Mouse (Mus musculus): ENCODE measurements around the gene Tfdp1. TPM values are rescaled to one million over a fixed set of nuclear protein-coding genes. Genes with fewer than 3 reads are reported as not detected.
"Not testable (repeated sequence)": the region's sequence is repeated elsewhere in the genome, so short reads cannot be mapped to it uniquely, and the experiment has no call there.

Tfdp1 gene
- polyA plus RNA-seq, 1 experiment from 2014 or later = 103 TPM

DNA sequence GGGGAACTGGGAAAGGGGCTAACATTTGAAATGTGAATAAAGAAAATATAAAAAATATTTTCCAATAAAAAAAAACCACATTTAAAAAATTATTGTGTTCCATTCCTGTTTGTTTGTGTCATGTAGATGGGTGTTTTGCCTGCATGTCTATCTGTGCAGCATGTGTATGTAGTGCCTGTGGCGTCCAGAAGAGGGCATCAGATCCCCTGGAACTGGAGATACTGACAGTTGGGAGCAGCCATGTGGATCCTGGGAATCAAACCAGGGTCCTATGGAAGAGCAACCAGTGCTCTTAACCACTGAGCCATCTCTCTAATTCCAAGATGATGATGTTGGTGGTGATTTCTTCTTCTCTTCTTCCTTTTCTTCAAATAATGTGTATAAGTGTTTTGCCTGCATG is 3.9 kb upstream of the Tfdp1 start:
- no peak overlapping the region for H3K27ac ChIP-seq
- no peaks in the 10 kb centered on the region for H3K36me3 ChIP-seq
- H3K4me3 ChIP-seq = no peak overlapping the region
- peaks cover 9% of the 10 kb centered on the region for H3K4me1 ChIP-seq (replicated peaks)
- no peaks in the 10 kb centered on the region for H3K27me3 ChIP-seq
- 47% methylated on average over 1 of the region's 1 CpGs for WGBS
- no peaks in the 10 kb centered on the region for H3K9me3 ChIP-seq
- H3K4me2 ChIP-seq = no peak overlapping the region
- H3K9ac ChIP-seq = no peak overlapping the region
- no peak for ATAC-seq (ENCODE audit: low FRiP score)

DNA sequence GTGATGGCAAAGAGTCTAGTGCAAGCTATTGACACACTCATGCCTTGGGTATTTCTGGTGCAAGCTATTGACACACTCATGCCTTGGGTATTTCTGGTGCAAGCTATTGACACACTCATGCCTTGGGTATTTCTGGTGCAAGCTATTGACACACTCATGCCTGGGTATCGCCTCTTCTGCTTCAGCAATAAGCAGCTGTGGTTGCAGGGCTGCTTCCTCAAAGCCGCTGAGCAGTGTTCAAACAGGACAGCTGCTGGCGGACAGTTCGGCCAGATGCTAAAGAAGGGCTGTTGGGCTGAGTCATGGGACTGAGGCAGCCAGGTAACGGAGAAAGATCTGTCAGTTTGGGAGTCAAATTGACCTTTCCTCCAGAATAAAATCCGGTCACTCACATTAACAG is 1.3 kb upstream of the Tfdp1 start:
- H3K27me3 ChIP-seq; H3K4me3 ChIP-seq; ATAC-seq (ENCODE audit: low FRiP score); H3K9me3 ChIP-seq; H3K27ac ChIP-seq; H3K9ac ChIP-seq; H3K4me2 ChIP-seq: not testable (repeated sequence)
- 92% methylated on average over 6 of the region's 6 CpGs for WGBS
- H3K36me3 ChIP-seq = peaks cover 15% of the 10 kb centered on the region
- H3K4me1 ChIP-seq (replicated peaks) = peaks cover 29% of the 10 kb centered on the region

DNA sequence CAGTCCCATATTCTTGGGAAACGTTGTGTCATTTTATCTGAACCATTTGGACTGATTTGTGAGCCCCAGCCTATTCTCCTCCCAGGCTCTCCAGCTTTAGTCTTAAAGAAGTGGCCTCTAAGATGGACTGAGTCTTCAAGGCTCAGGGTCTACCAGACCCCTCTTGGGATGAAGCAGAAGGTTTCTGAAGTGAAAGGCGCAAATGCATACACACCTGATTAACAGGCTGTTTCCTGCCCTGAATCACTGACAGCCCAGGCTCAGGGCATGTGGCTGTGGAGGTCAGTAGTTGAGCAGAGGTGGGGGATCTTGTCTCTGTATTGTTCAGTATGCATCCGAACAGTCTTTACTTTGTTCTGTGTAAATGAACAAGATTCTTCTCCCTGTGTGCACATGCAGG is 873 bp upstream of the Tfdp1 start:
- Histone ChIP-seq H3K4me2 (peak overlapping the region; percentile 91), H3K27ac (peak overlapping the region; percentile 71), H3K27me3 (no peaks in the 10 kb centered on the region), H3K4me1 (replicated peaks) (peaks cover 29% of the 10 kb centered on the region), H3K4me3 (peak overlapping the region; percentile 92), H3K9me3 (no peaks in the 10 kb centered on the region), H3K36me3 (peaks cover 19% of the 10 kb centered on the region), H3K9ac (peak overlapping the region; percentile 94; the same call in 1 of the 2 replicates)
- WGBS = 82% methylated on average over 3 of the region's 3 CpGs
- peak; percentile 12; the same call in 1 of the 2 replicates for ATAC-seq (ENCODE audit: low FRiP score)

DNA sequence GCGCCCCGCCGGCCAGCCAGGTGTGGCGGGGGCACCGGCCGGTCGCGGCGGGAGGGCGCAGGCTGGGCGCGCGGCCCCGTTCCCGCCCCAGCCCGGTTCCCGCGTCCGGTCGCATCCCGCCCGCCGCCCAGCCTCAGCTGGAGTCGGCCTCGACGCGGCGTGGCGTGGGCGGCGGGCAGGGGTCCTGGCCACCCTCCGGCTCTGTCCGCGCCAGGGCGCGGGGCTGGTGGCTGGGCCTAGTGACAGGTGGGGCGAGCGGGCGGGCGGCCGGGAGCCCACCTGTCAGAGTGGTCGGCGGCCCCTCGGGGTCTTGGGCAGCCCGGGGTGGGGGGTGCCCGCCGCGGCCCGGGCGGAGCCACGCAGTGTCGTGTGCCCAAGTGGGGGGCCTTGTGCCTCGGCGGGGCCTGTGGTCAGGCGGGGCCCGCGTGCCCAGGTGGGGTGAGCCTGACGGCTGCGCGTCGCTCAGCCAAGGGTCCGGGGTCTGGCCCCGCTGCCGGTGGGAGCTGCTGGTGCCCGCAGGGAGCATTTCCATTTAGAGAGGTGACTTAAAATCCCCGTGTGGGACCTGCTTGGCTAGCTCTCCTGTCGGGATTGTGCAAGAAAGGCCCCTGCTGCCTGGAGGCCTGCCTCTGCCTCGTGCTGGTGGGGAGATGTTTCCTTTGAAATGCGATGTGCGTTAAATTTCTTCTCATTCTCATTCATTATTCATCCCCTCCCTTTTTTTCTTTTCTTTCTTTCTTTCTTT is 522 bp downstream of the Tfdp1 start:
- no peaks in the 10 kb centered on the region for H3K9me3 ChIP-seq
- H3K9ac ChIP-seq = peak overlapping the region; percentile 94
- H3K4me3 ChIP-seq = peak overlapping the region; percentile 92
- peaks cover 33% of the 10 kb centered on the region for H3K36me3 ChIP-seq
- H3K4me1 ChIP-seq (replicated peaks) = peaks cover 29% of the 10 kb centered on the region
- ATAC-seq (ENCODE audit: low FRiP score) = peak; percentile 72
- under 1% methylated on average over 70 of the region's 70 CpGs for WGBS
- peak overlapping the region; percentile 91 for H3K4me2 ChIP-seq
- peak overlapping the region; percentile 83 for H3K27ac ChIP-seq
- H3K27me3 ChIP-seq = no peaks in the 10 kb centered on the region

DNA sequence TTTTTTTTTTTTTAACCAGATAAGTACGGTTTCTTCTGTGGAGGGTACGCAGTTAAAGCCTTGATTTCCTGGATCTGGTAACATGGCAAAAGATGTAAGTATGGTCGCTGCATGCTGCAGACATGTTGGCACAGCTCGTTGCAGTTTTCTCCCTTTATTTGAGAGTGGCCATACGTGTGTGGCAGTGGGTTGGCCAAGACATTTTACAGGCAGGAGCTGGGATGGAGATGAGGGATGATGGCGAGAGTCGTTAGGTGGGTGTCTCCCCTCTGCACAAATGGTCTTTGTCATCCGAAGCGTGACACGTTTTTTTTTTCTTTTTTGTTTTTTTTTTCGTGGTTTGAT is 1.1 kb downstream of the Tfdp1 start:
- H3K4me2 ChIP-seq = peak overlapping the region; percentile 91

GRCm38 (mm10) chr8:13340650-13341049 is 2.1 kb downstream of the Tfdp1 start:
- H3K36me3 ChIP-seq = peaks cover 49% of the 10 kb centered on the region
- WGBS = 89% methylated on average over 8 of the region's 8 CpGs
- H3K27me3 ChIP-seq = no peaks in the 10 kb centered on the region
- peak overlapping the region; percentile 94; the same call in 1 of the 2 replicates for H3K9ac ChIP-seq
- peaks cover 29% of the 10 kb centered on the region for H3K4me1 ChIP-seq (replicated peaks)
- H3K4me3 ChIP-seq = no peak overlapping the region
- H3K9me3 ChIP-seq = no peaks in the 10 kb centered on the region
- peak overlapping the region; percentile 91 for H3K4me2 ChIP-seq
- no peak for ATAC-seq (ENCODE audit: low FRiP score)
- no peak overlapping the region for H3K27ac ChIP-seq

More for the DNA sequence above, 1.1 kb downstream of the Tfdp1 start:
- Histone ChIP-seq H3K27me3 (no peaks in the 10 kb centered on the region), H3K4me1 (replicated peaks) (peaks cover 29% of the 10 kb centered on the region), H3K4me3 (peak overlapping the region; percentile 92), H3K27ac (0 out of 2 replicates have a peak overlapping the region, but pooled peaks have one; percentile 44), H3K9ac (peak overlapping the region; percentile 94), H3K36me3 (peaks cover 38% of the 10 kb centered on the region), H3K9me3 (no peaks in the 10 kb centered on the region)
- no peak for ATAC-seq (ENCODE audit: low FRiP score)
- WGBS = 6% methylated on average over 11 of the region's 11 CpGs

DNA sequence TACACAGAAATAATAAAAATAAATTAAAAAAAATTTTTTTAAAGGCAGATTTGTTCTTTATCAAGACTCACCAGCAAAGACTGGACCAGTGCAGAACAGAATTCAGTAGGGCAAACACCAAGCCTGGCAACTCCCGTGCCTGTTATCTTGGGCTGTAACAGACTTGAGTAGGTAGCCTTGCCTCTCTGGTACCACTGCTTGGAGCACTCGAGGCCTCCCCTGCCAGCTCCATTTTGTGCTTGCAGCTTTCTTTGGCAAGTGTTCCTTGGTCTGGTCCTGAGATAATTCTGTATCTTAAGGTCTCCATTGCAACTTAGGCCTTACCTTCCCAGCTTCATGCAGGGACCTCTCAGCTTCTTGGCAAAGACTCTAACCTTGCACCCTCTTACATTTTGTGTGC is 3.8 kb downstream of the Tfdp1 start:
- Histone ChIP-seq H3K36me3 (peaks cover 65% of the 10 kb centered on the region), H3K4me2 (no peak overlapping the region), H3K4me1 (replicated peaks) (peaks cover 29% of the 10 kb centered on the region), H3K9me3 (no peaks in the 10 kb centered on the region), H3K9ac (no peak overlapping the region), H3K27ac (no peak overlapping the region), H3K4me3 (no peak overlapping the region), H3K27me3 (no peaks in the 10 kb centered on the region)
- no peak for ATAC-seq (ENCODE audit: low FRiP score)
- 88% methylated on average over 2 of the region's 2 CpGs for WGBS

- no peak for ATAC-seq (ENCODE audit: low FRiP score)
Measured at GRCm38 (mm10) chr8:13343134-13343533, 4.6 kb downstream of the Tfdp1 start.

DNA sequence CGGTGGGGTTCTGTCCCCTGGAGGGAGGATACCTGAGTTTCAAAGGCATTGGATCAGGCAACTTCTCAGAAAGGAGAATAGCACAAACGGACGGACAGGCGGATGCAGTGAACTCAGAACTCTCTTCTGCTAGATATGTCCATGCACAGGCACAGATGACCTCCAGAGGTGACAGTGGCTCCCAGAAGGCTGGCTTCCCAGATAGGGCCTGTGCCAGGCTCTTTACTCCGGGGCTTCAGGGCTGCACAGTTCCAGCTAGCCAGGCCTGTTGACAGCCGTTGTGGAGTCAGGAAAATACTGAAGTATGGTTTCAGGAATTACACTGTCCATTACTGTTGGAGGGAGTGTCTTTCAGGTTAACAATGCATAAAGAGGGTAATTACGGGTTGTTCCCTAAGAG is 11.5 kb downstream of the Tfdp1 start:
- Histone ChIP-seq H3K9me3 (no peaks in the 10 kb centered on the region), H3K27me3 (no peaks in the 10 kb centered on the region), H3K4me2 (no peak overlapping the region), H3K4me3 (no peak overlapping the region), H3K4me1 (replicated peaks) (no peaks in the 10 kb centered on the region), H3K27ac (no peak overlapping the region), H3K9ac (no peak overlapping the region), H3K36me3 (peaks cover 94% of the 10 kb centered on the region)
- ATAC-seq (ENCODE audit: low FRiP score) = no peak
- WGBS = 94% methylated on average over 7 of the region's 7 CpGs

More at GRCm38 (mm10) chr8:13343134-13343533, 4.6 kb downstream of the Tfdp1 start:
- Histone ChIP-seq H3K27me3 (no peaks in the 10 kb centered on the region), H3K27ac (no peak overlapping the region), H3K9ac (no peak overlapping the region), H3K4me3 (no peak overlapping the region), H3K4me2 (no peak overlapping the region), H3K36me3 (peaks cover 73% of the 10 kb centered on the region), H3K9me3 (no peaks in the 10 kb centered on the region), H3K4me1 (replicated peaks) (peaks cover 26% of the 10 kb centered on the region)
- WGBS = 97% methylated on average over 4 of the region's 4 CpGs

DNA sequence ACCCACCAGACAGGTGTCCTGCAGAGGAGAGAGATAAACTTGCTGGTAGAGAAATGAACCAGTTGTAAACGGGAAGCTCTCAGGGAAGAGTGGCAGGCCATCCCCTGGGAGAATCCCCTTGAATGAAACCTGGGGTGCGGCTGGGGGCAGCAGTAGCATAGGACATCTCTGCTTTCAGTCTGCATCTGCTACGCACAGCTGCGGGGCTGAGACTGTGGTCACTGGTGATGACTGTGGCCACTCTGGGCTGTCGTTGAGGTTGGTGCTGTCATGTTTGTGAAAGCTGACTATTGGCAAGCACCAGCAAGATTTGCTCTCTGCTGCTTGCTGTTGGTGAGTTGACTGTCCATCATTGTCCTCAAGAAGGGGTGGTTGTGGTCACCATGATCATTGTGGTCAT is 13.0 kb downstream of the Tfdp1 start:
- peaks cover 94% of the 10 kb centered on the region for H3K36me3 ChIP-seq
- 85% methylated on average over 5 of the region's 5 CpGs for WGBS
- no peaks in the 10 kb centered on the region for H3K9me3 ChIP-seq
- H3K9ac ChIP-seq = 0 out of 2 replicates have a peak overlapping the region, but pooled peaks have one; percentile 19
- no peak for ATAC-seq (ENCODE audit: low FRiP score)
- H3K27me3 ChIP-seq = no peaks in the 10 kb centered on the region
- H3K4me1 ChIP-seq (replicated peaks) = no peaks in the 10 kb centered on the region
- no peak overlapping the region for H3K4me3 ChIP-seq
- H3K27ac ChIP-seq = no peak overlapping the region
- H3K4me2 ChIP-seq = no peak overlapping the region

DNA sequence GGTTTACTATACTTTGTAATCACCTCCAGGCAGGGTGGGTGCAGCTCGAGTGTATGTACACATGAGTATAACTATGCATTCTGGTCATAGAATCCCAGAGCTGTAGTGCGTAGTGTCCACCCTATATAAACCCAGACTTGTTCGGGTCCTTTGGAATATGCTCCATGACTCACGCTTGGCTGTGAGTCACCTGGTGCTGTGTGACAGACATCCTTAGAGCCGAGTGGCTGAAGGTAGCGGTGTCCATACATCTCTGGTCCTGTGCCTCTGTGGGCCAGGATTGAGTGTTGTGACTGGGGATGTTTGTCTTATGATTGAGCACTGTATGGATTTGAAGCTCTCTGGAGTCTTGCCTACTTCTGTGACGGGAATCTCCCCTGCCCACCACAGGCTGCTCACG is 14.1 kb downstream of the Tfdp1 start:
- 0 out of 2 replicates have a peak overlapping the region, but pooled peaks have one; percentile 20 for H3K9ac ChIP-seq
- H3K36me3 ChIP-seq = peaks cover 94% of the 10 kb centered on the region
- no peaks in the 10 kb centered on the region for H3K9me3 ChIP-seq
- no peak overlapping the region for H3K4me2 ChIP-seq
- WGBS = 92% methylated on average over 8 of the region's 8 CpGs
- ATAC-seq (ENCODE audit: low FRiP score) = no peak
- H3K4me1 ChIP-seq (replicated peaks) = no peaks in the 10 kb centered on the region
- H3K4me3 ChIP-seq = no peak overlapping the region
- H3K27ac ChIP-seq = no peak overlapping the region
- no peaks in the 10 kb centered on the region for H3K27me3 ChIP-seq

GRCm38 (mm10) chr8:13353155-13353833 is 14.7 kb downstream of the Tfdp1 start:
- Histone ChIP-seq H3K4me1 (replicated peaks) (no peaks in the 10 kb centered on the region), H3K4me3 (no peak overlapping the region), H3K9me3 (no peaks in the 10 kb centered on the region), H3K4me2 (no peak overlapping the region), H3K36me3 (peaks cover 94% of the 10 kb centered on the region), H3K27me3 (no peaks in the 10 kb centered on the region), H3K9ac (no peak overlapping the region), H3K27ac (no peak overlapping the region)
- WGBS = 93% methylated on average over 9 of the region's 9 CpGs
- ATAC-seq (ENCODE audit: low FRiP score) = no peak

Measured in hindbrain, embryonic 13.5 days (tissue).